Mouse (Mus musculus) liver, postnatal 0 days (tissue): ENCODE measurements at regions not wholly inside any gene's neighbourhood (a gene's known extent, or its start where the extent isn't known, plus 50 kb on each side); places are given as distances from the start of the nearest gene placed in this dataset.
A peak's percentile ranks its signal among the peaks of the same experiment; 100 is the strongest.

Source experiments
- ATAC-seq: fragments of 200-750 bp; cut with Nextera tagmentation; 2 replicates; pipeline ENCODE4 v1.8.0; 2017; ENCODE audit warnings: mild to moderate bottlenecking, moderate library complexity
- DNase-seq: peaks from one replicate; pipeline ENCODE4 v3.0.0-alpha.2; 2016
- H3K27ac ChIP-seq: fragments of 300-500 bp; sonication (generic); 2 replicates; pipeline ENCODE4 v1.5.1; 2014; ENCODE audit warnings: antibody characterized with exemption, moderate library complexity, mild to moderate bottlenecking, low read depth
- H3K27me3 ChIP-seq: fragments of 300-500 bp; sonication (generic); 2 replicates; pipeline ENCODE4 v1.6.1; 2014; ENCODE audit warnings: low read length, control low read depth, mixed read lengths; ENCODE audit not compliant: insufficient read depth
- H3K36me3 ChIP-seq: fragments of 300-500 bp; sonication (generic); replicated peaks from 2 replicates; pipeline ENCODE4 v1.6.1; 2014; ENCODE audit warnings: mild to moderate bottlenecking, control low read depth, low read length, moderate library complexity, mixed read lengths; ENCODE audit not compliant: insufficient read depth
- H3K4me1 ChIP-seq: fragments of 300-500 bp; sonication (generic); 2 replicates; pipeline ENCODE4 v1.6.1; 2014; ENCODE audit warnings: antibody characterized with exemption, mild to moderate bottlenecking, control low read depth; ENCODE audit not compliant: insufficient read depth
- H3K4me2 ChIP-seq: fragments of 300-500 bp; sonication (generic); 2 replicates; pipeline ENCODE4 v1.6.1; 2014; ENCODE audit warnings: low read depth, mild to moderate bottlenecking, low read length, moderate library complexity, mixed read lengths
- H3K4me3 ChIP-seq: fragments of 300-500 bp; sonication (generic); 2 replicates; pipeline ENCODE4 v1.5.1; 2014; ENCODE audit warnings: low read depth, low read length
- H3K9ac ChIP-seq: fragments of 300-500 bp; sonication (generic); replicated peaks from 2 replicates; pipeline ENCODE4 v1.6.1; 2014; ENCODE audit warnings: mild to moderate bottlenecking, moderate library complexity
- H3K9me3 ChIP-seq: fragments of 300-500 bp; sonication (generic); 2 replicates; pipeline ENCODE4 v1.6.1; 2016; ENCODE audit warnings: mild to moderate bottlenecking, control low read depth, low read length, mixed read lengths
- CTCF ChIP-seq: sonication (generic); IDR thresholded peaks from 2 replicates; pipeline ENCODE4 v1.5.1; 2016; ENCODE audit warnings: antibody characterized with exemption, low read depth
- EP300 ChIP-seq: IDR thresholded peaks from 2 replicates; pipeline ENCODE4 v1.6.1; 2016; ENCODE audit warnings: antibody characterized with exemption, low read depth, mild to moderate bottlenecking
- WGBS: fragments of 180-500 bp; shearing (Covaris S2); extraction: QIAGEN DNeasy Blood & Tissue Kit; methylation state at CpG from one replicate; pipeline ENCODE4 v1.1.7; 2014; ENCODE audit not compliant: insufficient replicate concordance; 5-methylcytosine and 5-hydroxymethylcytosine counted together

DNA sequence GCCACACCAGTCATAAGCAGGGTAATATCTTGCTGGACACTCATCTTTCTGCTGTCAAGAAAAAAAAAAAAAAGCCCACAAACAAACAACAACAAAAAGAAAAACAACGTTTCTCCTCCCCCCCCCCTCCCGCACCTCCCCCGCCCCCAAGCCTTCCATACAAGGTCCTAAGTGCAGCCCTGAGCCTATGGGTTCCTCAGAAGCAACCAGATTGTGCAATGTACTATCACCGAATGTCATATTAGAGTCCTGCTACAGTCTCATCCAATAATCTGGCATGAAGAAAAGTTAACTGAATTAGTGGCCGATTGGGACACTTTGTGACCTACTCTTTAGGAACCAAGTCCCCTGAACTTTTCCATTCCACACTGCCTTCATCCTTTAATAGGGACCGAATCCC lies 161.5 kb downstream of the Gm10295 start:
- H3K9ac ChIP-seq: no peak overlapping the region
- no peak overlapping the region for H3K4me3 ChIP-seq
- 0 out of 2 replicates have a peak, but pooled peaks cover 2% of the 10 kb centered on the region for H3K4me1 ChIP-seq
- ATAC-seq: no peak
- no peak overlapping the region for H3K27ac ChIP-seq
- TF ChIP-seq CTCF (no peak), EP300 (no peak)
- DNase-seq: no peak
- H3K27me3 ChIP-seq: no peaks in the 10 kb centered on the region
- WGBS: 68% methylated on average over 6 of the region's 6 CpGs
- no peaks in the 10 kb centered on the region for H3K9me3 ChIP-seq
- no peak overlapping the region for H3K4me2 ChIP-seq
- no peaks in the 10 kb centered on the region for H3K36me3 ChIP-seq

DNA sequence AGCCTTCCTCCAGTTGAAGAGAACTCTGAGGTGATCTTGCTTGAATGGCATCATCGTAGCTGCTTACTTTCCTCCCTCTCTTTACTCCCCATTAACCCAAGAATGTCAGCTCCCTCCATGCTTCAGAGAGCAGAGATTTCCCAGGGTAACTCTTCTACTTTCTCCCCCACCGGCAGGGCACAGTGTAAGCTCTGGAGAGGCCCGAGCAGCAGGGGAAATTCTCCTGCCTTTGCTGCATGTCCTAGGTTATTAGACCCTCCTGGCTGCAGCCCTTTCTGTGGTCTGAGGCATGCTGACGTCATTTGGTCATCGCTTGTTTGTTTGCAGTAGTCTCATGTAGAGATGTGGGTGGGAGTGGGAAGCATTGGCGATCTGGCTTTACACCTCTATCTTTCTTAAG lies 163.2 kb downstream of the Gm10295 start:
- no peak for ATAC-seq
- WGBS: 22% methylated on average over 6 of the region's 6 CpGs
- DNase-seq: no peak
- H3K27me3 ChIP-seq: no peaks in the 10 kb centered on the region
- H3K36me3 ChIP-seq: no peaks in the 10 kb centered on the region
- no peak overlapping the region for H3K9ac ChIP-seq
- H3K27ac ChIP-seq: no peak overlapping the region
- H3K4me1 ChIP-seq: 0 out of 2 replicates have a peak, but pooled peaks cover 1% of the 10 kb centered on the region
- no peaks in the 10 kb centered on the region for H3K9me3 ChIP-seq
- H3K4me3 ChIP-seq: no peak overlapping the region
- H3K4me2 ChIP-seq: no peak overlapping the region
- TF ChIP-seq CTCF (no peak), EP300 (no peak)

GRCm38 (mm10) chr7:71174871-71175270 lies 176.4 kb downstream of the Gm10295 start:
- Histone ChIP-seq H3K27me3 (no peaks in the 10 kb centered on the region), H3K4me2 (no peak overlapping the region), H3K4me1 (no peaks in the 10 kb centered on the region), H3K36me3 (no peaks in the 10 kb centered on the region), H3K9ac (no peak overlapping the region), H3K4me3 (no peak overlapping the region), H3K9me3 (no peaks in the 10 kb centered on the region), H3K27ac (no peak overlapping the region)
- ATAC-seq (no peak), DNase-seq (no peak)
- no peak for TF ChIP-seq CTCF
- no peak for TF ChIP-seq EP300
- 58% methylated on average over 4 of the region's 4 CpGs for WGBS

DNA sequence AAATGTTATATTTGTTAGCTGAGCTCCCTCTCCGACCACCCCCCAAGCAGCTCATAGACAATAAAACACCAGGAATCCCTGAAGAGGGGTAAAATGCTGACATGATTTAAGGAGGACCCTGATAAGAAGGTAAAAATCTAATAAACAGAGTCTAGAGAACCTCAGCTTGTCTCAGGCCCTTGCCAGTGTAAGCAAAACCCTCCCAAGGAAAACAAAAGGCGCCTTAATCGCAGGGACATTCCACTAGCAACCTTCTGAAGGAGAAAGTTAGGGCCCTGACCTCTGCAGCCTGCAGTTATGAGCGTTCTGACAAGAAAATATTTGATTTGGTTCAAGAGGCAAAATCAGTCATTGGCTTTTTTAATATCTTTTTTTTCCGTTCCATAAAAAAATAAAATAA lies 212.2 kb downstream of the Gm10295 start:
- Histone ChIP-seq H3K27ac (no peak overlapping the region), H3K4me3 (no peak overlapping the region), H3K9ac (no peak overlapping the region), H3K27me3 (no peaks in the 10 kb centered on the region), H3K4me2 (no peak overlapping the region), H3K4me1 (no peaks in the 10 kb centered on the region), H3K9me3 (no peaks in the 10 kb centered on the region), H3K36me3 (no peaks in the 10 kb centered on the region)
- no peak for ATAC-seq
- TF ChIP-seq CTCF (no peak), EP300 (no peak)
- DNase-seq: no peak
- WGBS: 55% methylated on average over 5 of the region's 5 CpGs

- Histone ChIP-seq H3K9me3 (no peaks in the 10 kb centered on the region), H3K9ac (no peak overlapping the region), H3K27ac (peak overlapping the region; percentile 69), H3K4me1 (0 out of 2 replicates have a peak, but pooled peaks cover 5% of the 10 kb centered on the region), H3K4me3 (no peak overlapping the region), H3K36me3 (no peaks in the 10 kb centered on the region), H3K4me2 (no peak overlapping the region; the same call in 1 of the 2 replicates), H3K27me3 (no peaks in the 10 kb centered on the region)
- ATAC-seq (peak; percentile 36; the same call in 1 of the 2 replicates), DNase-seq (no peak)
- TF ChIP-seq CTCF (no peak), EP300 (0 out of 2 replicates have a peak, but pooled peaks have one; percentile 17)
- WGBS: 56% methylated on average over 1 of the region's 1 CpGs
Observed at GRCm38 (mm10) chr7:71129981-71130380, 221.3 kb downstream of the Gm10295 start.

DNA sequence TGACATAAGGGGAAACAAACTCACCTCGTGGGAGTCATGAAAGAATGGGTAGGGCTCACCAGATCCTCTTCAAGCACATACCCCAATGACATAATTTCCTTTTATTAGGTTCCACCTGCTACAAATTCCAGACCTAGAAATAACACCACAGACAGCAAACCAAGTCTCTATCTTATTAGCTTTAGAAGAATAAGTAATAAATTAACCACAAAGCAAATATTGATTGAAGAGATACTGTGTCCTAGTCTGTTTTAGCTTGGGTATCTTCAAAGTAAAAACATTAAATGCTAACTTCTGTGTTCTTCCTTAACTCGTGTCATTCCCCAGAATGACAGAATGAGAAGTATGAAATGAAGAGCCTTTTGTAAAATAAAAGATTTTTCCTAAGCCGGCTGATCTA lies 222.4 kb downstream of the Gm10295 start:
- Histone ChIP-seq H3K27me3 (no peaks in the 10 kb centered on the region), H3K4me1 (0 out of 2 replicates have a peak, but pooled peaks cover 5% of the 10 kb centered on the region), H3K36me3 (no peaks in the 10 kb centered on the region), H3K27ac (no peak overlapping the region), H3K4me3 (no peak overlapping the region), H3K4me2 (no peak overlapping the region), H3K9ac (no peak overlapping the region), H3K9me3 (no peaks in the 10 kb centered on the region)
- 36% methylated on average over 3 of the region's 3 CpGs for WGBS
- TF ChIP-seq EP300: no peak
- TF ChIP-seq CTCF: no peak
- 0 out of 2 replicates have a peak, but pooled peaks have one; percentile 36 for ATAC-seq
- no peak for DNase-seq

DNA sequence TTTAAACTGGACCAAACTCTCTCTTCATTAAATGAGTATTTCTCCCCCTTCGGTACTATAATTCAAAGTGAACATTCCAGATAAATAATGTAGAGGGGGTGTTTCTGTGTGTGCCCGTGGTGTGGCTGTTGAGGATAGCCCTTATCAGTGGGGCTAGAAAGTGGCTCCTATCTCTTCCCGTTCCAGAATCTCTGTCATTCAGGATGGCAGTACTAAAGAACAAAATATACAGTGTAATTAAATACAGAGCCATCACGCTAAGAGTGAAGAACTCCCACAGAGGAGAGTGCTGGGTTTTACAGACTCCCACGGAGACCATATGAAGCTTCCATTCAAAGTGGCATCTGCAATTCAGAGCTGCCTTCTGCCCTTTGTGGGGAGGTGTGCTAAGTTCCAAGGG lies 229.8 kb downstream of the Gm10295 start:
- H3K9me3 ChIP-seq: no peaks in the 10 kb centered on the region
- DNase-seq: no peak
- no peak overlapping the region for H3K4me2 ChIP-seq
- no peaks in the 10 kb centered on the region for H3K27me3 ChIP-seq
- H3K4me1 ChIP-seq: peaks cover 3% of the 10 kb centered on the region; the same call in 1 of the 2 replicates
- WGBS: 53% methylated on average over 5 of the region's 5 CpGs
- TF ChIP-seq CTCF: no peak
- no peak for TF ChIP-seq EP300
- no peak for ATAC-seq
- no peaks in the 10 kb centered on the region for H3K36me3 ChIP-seq
- no peak overlapping the region for H3K27ac ChIP-seq
- H3K9ac ChIP-seq: no peak overlapping the region
- H3K4me3 ChIP-seq: no peak overlapping the region
